ENCODE assay signal across 8 mouse cellular contexts in the genomic region with DNA sequence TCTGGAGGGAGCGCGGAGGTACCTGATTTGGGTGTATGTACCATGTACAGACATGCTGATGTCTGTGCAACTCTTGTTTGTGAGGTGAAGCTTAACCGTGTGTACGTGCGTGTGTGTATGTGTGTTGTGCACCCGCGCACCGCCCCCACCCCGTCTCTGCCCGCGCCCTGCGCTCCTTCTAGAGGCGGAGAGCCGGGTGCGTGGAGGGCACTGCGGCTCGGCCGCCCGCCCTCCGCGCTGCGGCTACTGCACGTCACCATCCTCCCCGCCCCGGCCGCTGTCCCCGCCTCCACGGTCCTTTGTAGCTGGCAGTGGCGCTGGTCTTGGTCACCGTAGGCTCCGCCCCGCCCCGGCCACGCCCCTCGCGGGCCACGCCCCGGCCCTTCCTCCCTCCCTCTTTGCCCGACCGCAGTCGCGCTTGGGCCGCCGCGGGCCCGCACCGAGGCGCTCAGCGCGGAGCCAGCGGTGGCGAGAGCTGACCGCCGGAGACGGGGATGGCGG. TPM values are rescaled to one million over a fixed set of nuclear protein-coding genes. Genes with fewer than 3 reads are reported as not detected.
A peak's percentile ranks its signal among the peaks of the same experiment; 100 is the strongest.
DNase-seq lines count a peak whose midpoint lies in the region; ATAC-seq and TF ChIP-seq lines count a peak whose summit lies in the region.
"Had no signal": no experiment of that assay in that cellular context is flagged by ENCODE, and none has a peak within 500 bp of the region (broad histone marks: within the 10 kb centered on the region; RNA-seq: fewer than 3 reads in every experiment).

Gene Crmp1 (plus strand): TSS at position 290 of the 501 bp plus-strand sequence.

- TF ChIP-seq CTCF in E14TG2a.4 (conservative IDR thresholded peaks at IDR 0.05; ENCODE audit: low read length) = no peak

- peaks cover 54% of the 10 kb centered on the region for H3K27me3 ChIP-seq in E14TG2a.4 (ENCODE audit: insufficient read depth, low read length)
- H3K27me3 ChIP-seq in neural tube, embryonic 11.5 days (ENCODE audit: control insufficient read depth, insufficient read depth, low read length) = peaks cover 28% of the 10 kb centered on the region

- peak within 1 kb of the TSS; percentile 62; the same call in 1 of the 2 replicates for H3K27ac ChIP-seq in neural tube, embryonic 11.5 days (ENCODE audit: low read depth, low read length)
- H3K27ac ChIP-seq: heart, adult 2 months had no signal

- peak; percentile 71 for ATAC-seq in neural tube, embryonic 11.5 days (ENCODE audit: insufficient read depth, low FRiP score, low TSS enrichment)

- H3K4me2 ChIP-seq in neural tube, embryonic 11.5 days (ENCODE audit: low read depth) = peak within 1 kb of the TSS; percentile 68

- intact Hi-C loops in left cerebral cortex, postnatal 14 days (cut with DNase I) = loop anchor here (2.0 kb wide), 1 partner anchor 65 kb away; no protein-coding TSS in a partner anchor

- peaks cover 62% of the 10 kb centered on the region for H3K4me1 ChIP-seq in E14TG2a.4 (replicated peaks; ENCODE audit: low read depth, low read length)
- H3K4me1 ChIP-seq in neural tube, embryonic 11.5 days (ENCODE audit: control insufficient read depth, insufficient read depth, low read length) = peaks cover 14% of the 10 kb centered on the region; the same call in 1 of the 2 replicates

- DNase-seq in R1 (ENCODE audit: low read depth, low spot score) = peak; percentile 88
- DNase-seq in cerebellum, postnatal 36 days = peak; percentile 92 to 96
- peak; percentile 35 for DNase-seq in heart, postnatal 4 days
- DNase-seq in left cerebral cortex, postnatal 14 days (ENCODE audit: low spot score in 2 of 2) = peak; percentile 80 to 88
- DNase-seq in neural tube, embryonic 11.5 days (ENCODE audit: low spot score) = peak; percentile 94
- DNase-seq in adipocyte (ENCODE audit: low spot score) = no peak

- peak within 1 kb of the TSS; percentile 72 for H3K9ac ChIP-seq in neural tube, embryonic 11.5 days (ENCODE audit: low read length)

- WGBS in neural tube, embryonic 11.5 days = 1% methylated on average over 34 of the region's 56 CpGs

- H3K36me3 ChIP-seq in E14TG2a.4 (ENCODE audit: insufficient read depth, low read length) = no peaks in the 10 kb centered on the region
- no peaks in the 10 kb centered on the region for H3K36me3 ChIP-seq in neural tube, embryonic 11.5 days (ENCODE audit: control insufficient read depth, insufficient read depth, low read length)

- H3K9me3 ChIP-seq in E14TG2a.4 (ENCODE audit: low read length) = no peaks in the 10 kb centered on the region
- H3K9me3 ChIP-seq in neural tube, embryonic 11.5 days (ENCODE audit: control insufficient read depth, low read length) = no peaks in the 10 kb centered on the region

- H3K4me3 ChIP-seq in E14TG2a.4 (replicated peaks; ENCODE audit: low read length) = peak within 1 kb of the TSS; percentile 87
- peak within 1 kb of the TSS; percentile 62 for H3K4me3 ChIP-seq in neural tube, embryonic 11.5 days (ENCODE audit: low read depth, low read length)
- H3K4me3 ChIP-seq: heart, adult 2 months had no signal

RNA-seq across cellular contexts. Expression of gene Crmp1, which starts in this region (rescaled TPM):
- total RNA-seq in heart, postnatal 4 days (2021) = 10 to 100 TPM; 10.1 to 11.2 TPM
- total RNA-seq in left cerebral cortex, postnatal 14 days (2021) = 100 to 1,000 TPM; 376 to 387 TPM
- polyA plus RNA-seq in neural tube, embryonic 11.5 days (2014; fragmentation: Nextera tagmentation; extraction: Ambion mirVana) = 472 and 565 TPM in 2 replicates

Comparison
In these comparisons a context has a peak if more than half of its experiments do, and no peak if none do; other contexts are left out.
1. RNA of gene Crmp1 (total RNA-seq): 376 to 387 TPM in left cerebral cortex, postnatal 14 days; 10.1 to 11.2 TPM in heart, postnatal 4 days; every median in the first group is over 10 times any median in the second.